Mouse (Mus musculus) liver, adult 2 months (tissue): ENCODE data around the gene Tmem132d.

ENCODE experiments used
- CTCF ChIP-seq: fragments of 200-500 bp; IDR thresholded peaks from 2 replicates; pipeline ENCODE4 v1.5.1; 2011; ENCODE audit warnings: low read depth, low read length, control low read depth
- POLR2A ChIP-seq: fragments of 200-500 bp; IDR thresholded peaks from 2 replicates; pipeline ENCODE4 v1.6.1; 2011; ENCODE audit warnings: low read length, control low read depth; ENCODE audit not compliant: insufficient read depth; ENCODE audit errors: extremely low read depth

DNA sequence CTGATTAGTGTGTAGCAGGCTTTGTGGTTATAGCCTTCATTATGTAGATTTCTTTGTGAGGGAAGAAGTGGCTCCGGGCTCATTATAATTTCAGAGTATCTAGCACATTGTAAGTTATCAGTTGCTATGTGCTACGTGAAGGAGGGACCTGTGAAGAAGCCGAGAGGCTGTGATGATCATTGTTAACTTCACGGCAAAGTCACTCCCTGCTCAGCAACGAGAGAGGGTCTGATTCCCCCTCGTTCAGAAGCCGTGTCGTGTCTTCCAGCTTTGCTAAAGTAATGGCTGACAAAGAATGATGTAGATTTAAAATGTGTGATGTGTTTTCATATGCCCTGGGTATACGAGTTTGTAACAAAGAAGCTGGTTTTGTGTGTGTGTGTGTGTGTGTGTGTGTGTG lies 391.1 kb downstream of the Tmem132d start:
- no peak for TF ChIP-seq CTCF
- no peak for TF ChIP-seq POLR2A
